Mouse (Mus musculus): Measurements from ENCODE around the gene Trdn. TPM values are rescaled to one million over a fixed set of nuclear protein-coding genes. Genes with fewer than 3 reads are reported as not detected.

Gene Trdn
- polyA plus RNA-seq (2012; rRNA removed): 0.37 and 1.1 TPM in 2 replicates

DNA sequence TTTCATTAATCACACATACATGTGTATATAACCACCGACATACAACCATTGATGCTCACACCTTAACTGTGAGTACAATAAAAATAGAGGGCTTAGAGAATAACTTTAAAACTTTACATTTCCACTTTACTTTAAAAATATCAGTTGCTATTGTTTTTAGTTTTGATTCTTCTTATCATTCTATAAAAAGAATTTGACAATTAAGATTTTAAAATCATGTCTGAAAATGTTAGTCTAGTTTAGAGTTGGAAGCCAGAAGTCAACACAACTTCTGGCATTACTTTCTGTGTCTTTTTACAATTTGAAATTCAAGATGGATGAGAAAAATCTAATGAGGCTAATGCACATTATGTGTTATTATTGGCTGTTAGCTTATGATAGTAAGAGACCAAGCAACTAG is at the start of gene Trdn:
Trdn (plus strand) TSS at position 301 of the 400 bp plus-strand sequence.
- H3K4me3 ChIP-seq (replicated peaks; ENCODE audit: extremely low read depth, low read depth, low read length): no peak within 1 kb of the TSS
- no peaks in the 10 kb centered on the region for H3K4me1 ChIP-seq (ENCODE audit: control insufficient read depth, insufficient read depth, low read length)
- TF ChIP-seq CTCF (IDR thresholded peaks at IDR 0.05; ENCODE audit: insufficient read depth, low read length) (no peak), POLR2A (IDR thresholded peaks at IDR 0.05; ENCODE audit: borderline replicate concordance, extremely low read depth, low read depth, low read length) (no peak)
- no peak for DNase-seq
- WGBS: 71% methylated on average over 1 of the region's 1 CpGs

DNA sequence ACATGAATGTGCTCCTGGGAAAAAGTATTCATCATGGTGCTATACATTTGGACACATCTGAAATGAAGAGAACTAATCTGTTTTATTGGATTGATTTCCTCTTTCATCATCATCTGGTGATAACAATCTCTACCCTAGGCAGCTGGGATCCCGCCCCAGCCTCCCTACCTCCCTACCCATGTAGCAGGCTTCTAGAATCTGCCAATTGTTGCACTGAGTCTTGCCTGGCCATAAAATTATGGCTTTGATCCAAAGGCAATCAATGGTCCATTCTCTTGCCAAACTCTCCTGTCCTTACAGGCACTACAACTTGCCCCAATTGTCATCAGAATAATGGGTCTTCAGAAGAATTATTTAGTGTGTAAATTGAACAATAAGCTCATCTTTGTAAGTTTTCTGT is 19.6 kb upstream of the Trdn start:
- no peak overlapping the region for H3K4me3 ChIP-seq (replicated peaks; ENCODE audit: extremely low read depth, low read depth, low read length)
- no peaks in the 10 kb centered on the region for H3K4me1 ChIP-seq (ENCODE audit: control insufficient read depth, insufficient read depth, low read length)
- TF ChIP-seq CTCF (IDR thresholded peaks at IDR 0.05; ENCODE audit: insufficient read depth, low read length) (no peak), POLR2A (IDR thresholded peaks at IDR 0.05; ENCODE audit: borderline replicate concordance, extremely low read depth, low read depth, low read length) (no peak)
- no peak for DNase-seq
- WGBS: 71% methylated on average over 1 of the region's 1 CpGs

DNA sequence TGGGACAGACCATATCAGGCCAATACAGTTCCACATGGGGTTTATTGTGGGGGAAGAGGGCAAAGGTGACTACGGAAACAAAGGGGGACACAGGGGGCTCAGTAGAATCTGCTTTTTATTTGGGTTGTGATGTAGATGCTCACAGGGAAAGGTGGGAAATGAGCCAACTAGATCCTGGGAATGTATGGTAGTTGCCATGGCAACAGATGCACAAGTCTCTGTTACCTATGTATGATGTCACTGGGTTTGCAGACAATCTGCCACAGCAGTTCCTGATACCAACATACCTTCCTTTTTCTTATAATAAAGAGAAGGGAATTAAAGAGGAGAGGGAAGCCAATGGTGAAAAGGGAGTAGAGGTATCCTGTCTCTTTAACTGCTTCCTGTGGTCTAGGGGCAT is 14.8 kb upstream of the Trdn start:
- DNase-seq: no peak
- WGBS: 87% methylated on average over 1 of the region's 1 CpGs
- Histone ChIP-seq H3K4me1 (ENCODE audit: control insufficient read depth, insufficient read depth, low read length) (no peaks in the 10 kb centered on the region), H3K4me3 (replicated peaks; ENCODE audit: extremely low read depth, low read depth, low read length) (no peak overlapping the region)
- TF ChIP-seq CTCF (IDR thresholded peaks at IDR 0.05; ENCODE audit: insufficient read depth, low read length) (no peak), POLR2A (IDR thresholded peaks at IDR 0.05; ENCODE audit: borderline replicate concordance, extremely low read depth, low read depth, low read length) (no peak)

GRCm38 (mm10) chr10:33073126-33073525 is 7.2 kb upstream of the Trdn start:
- Histone ChIP-seq H3K4me1 (ENCODE audit: control insufficient read depth, insufficient read depth, low read length) (no peaks in the 10 kb centered on the region), H3K4me3 (replicated peaks; ENCODE audit: extremely low read depth, low read depth, low read length) (no peak overlapping the region)
- no peak for DNase-seq
- TF ChIP-seq POLR2A (IDR thresholded peaks at IDR 0.05; ENCODE audit: borderline replicate concordance, extremely low read depth, low read depth, low read length) (no peak), CTCF (IDR thresholded peaks at IDR 0.05; ENCODE audit: insufficient read depth, low read length) (no peak)
- 63% methylated on average over 3 of the region's 3 CpGs for WGBS

DNA sequence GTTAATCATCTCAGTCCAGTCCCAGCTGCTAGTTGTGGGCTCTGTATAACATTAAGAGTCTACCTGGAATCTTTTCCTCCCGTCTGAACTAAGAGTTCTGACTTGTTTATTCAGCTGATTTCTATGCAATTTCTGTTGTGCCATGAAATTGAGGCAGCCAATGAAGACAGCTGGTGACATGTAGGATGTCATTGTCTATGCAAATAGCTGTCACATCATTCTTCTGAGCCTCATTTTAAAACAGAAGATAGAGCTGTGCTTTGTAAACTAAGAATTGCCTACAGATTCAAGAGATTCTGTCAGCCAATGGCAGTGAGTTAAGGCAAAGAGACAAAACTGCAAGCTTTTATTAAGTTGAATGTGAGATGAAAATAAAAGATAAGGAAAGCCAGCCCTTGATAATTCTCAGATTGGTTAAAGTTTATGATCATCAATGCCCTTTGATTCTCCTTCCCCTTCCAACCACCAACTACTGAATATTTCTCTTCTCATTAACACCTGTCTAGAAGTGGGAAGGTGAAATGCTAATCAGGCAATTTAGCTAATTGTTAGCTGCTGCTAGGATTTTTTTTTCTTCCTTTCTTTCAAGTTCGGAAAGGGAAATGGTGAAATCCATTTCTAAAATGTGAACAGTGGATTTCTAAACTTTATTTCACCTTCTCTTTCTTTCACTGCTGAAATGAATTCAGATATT is 1.9 kb downstream of the Trdn start:
- 48% methylated on average over 2 of the region's 2 CpGs for WGBS
- TF ChIP-seq POLR2A (IDR thresholded peaks at IDR 0.05; ENCODE audit: borderline replicate concordance, extremely low read depth, low read depth, low read length): no peak
- TF ChIP-seq CTCF (IDR thresholded peaks at IDR 0.05; ENCODE audit: insufficient read depth, low read length): no peak
- H3K4me3 ChIP-seq (replicated peaks; ENCODE audit: extremely low read depth, low read depth, low read length): no peak overlapping the region

GRCm38 (mm10) chr10:33082961-33083626 is 2.7 kb downstream of the Trdn start:
- 88% methylated on average over 1 of the region's 1 CpGs for WGBS
- TF ChIP-seq POLR2A (IDR thresholded peaks at IDR 0.05; ENCODE audit: borderline replicate concordance, extremely low read depth, low read depth, low read length) (no peak), CTCF (IDR thresholded peaks at IDR 0.05; ENCODE audit: insufficient read depth, low read length) (no peak)
- Histone ChIP-seq H3K4me1 (ENCODE audit: control insufficient read depth, insufficient read depth, low read length) (no peaks in the 10 kb centered on the region), H3K4me3 (replicated peaks; ENCODE audit: extremely low read depth, low read depth, low read length) (no peak overlapping the region)
- no peak for DNase-seq

More for the DNA sequence above, 1.9 kb downstream of the Trdn start:
- DNase-seq: no peak
- no peaks in the 10 kb centered on the region for H3K4me1 ChIP-seq (ENCODE audit: control insufficient read depth, insufficient read depth, low read length)

GRCm38 (mm10) chr10:33083627-33084158 is 3.3 kb downstream of the Trdn start:
- no peak for DNase-seq
- TF ChIP-seq CTCF (IDR thresholded peaks at IDR 0.05; ENCODE audit: insufficient read depth, low read length): no peak
- no peak for TF ChIP-seq POLR2A (IDR thresholded peaks at IDR 0.05; ENCODE audit: borderline replicate concordance, extremely low read depth, low read depth, low read length)
- Histone ChIP-seq H3K4me1 (ENCODE audit: control insufficient read depth, insufficient read depth, low read length) (no peaks in the 10 kb centered on the region), H3K4me3 (replicated peaks; ENCODE audit: extremely low read depth, low read depth, low read length) (no peak overlapping the region)
- 60% methylated on average over 5 of the region's 5 CpGs for WGBS

- no peak for DNase-seq
- Histone ChIP-seq H3K4me1 (ENCODE audit: control insufficient read depth, insufficient read depth, low read length) (no peaks in the 10 kb centered on the region), H3K4me3 (replicated peaks; ENCODE audit: extremely low read depth, low read depth, low read length) (no peak overlapping the region)
- TF ChIP-seq POLR2A (IDR thresholded peaks at IDR 0.05; ENCODE audit: borderline replicate concordance, extremely low read depth, low read depth, low read length): no peak
- no peak for TF ChIP-seq CTCF (IDR thresholded peaks at IDR 0.05; ENCODE audit: insufficient read depth, low read length)
Observed at GRCm38 (mm10) chr10:33088403-33088802, 8.0 kb downstream of the Trdn start.

GRCm38 (mm10) chr10:33092400-33092799 is 12.0 kb downstream of the Trdn start:
- 56% methylated on average over 1 of the region's 1 CpGs for WGBS
- no peak for TF ChIP-seq POLR2A (IDR thresholded peaks at IDR 0.05; ENCODE audit: borderline replicate concordance, extremely low read depth, low read depth, low read length)
- no peak for TF ChIP-seq CTCF (IDR thresholded peaks at IDR 0.05; ENCODE audit: insufficient read depth, low read length)
- Histone ChIP-seq H3K4me3 (replicated peaks; ENCODE audit: extremely low read depth, low read depth, low read length) (no peak overlapping the region), H3K4me1 (ENCODE audit: control insufficient read depth, insufficient read depth, low read length) (no peaks in the 10 kb centered on the region)
- no peak for DNase-seq

DNA sequence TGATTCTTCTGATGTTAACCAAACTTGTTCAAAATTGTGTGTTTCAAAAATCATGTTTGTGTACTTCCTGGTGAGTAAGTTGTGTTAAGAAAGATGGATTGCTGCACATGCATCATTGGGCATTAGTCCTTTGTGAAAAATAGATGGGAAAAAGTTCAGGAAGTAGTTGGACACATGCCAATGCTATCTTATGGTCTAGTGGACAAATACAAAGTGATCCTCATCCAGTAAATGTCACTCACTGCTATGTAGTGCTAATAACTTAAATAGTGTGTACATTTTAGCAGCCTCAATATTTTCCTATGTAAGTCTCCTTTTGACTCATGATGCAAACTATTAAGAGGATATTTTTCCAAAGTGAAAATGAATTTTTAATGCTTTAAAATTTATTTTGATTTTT is 27.6 kb downstream of the Trdn start:
- TF ChIP-seq CTCF (IDR thresholded peaks at IDR 0.05; ENCODE audit: insufficient read depth, low read length) (no peak), POLR2A (IDR thresholded peaks at IDR 0.05; ENCODE audit: borderline replicate concordance, extremely low read depth, low read depth, low read length) (no peak)
- no peak for DNase-seq
- Histone ChIP-seq H3K4me1 (ENCODE audit: control insufficient read depth, insufficient read depth, low read length) (no peaks in the 10 kb centered on the region), H3K4me3 (replicated peaks; ENCODE audit: extremely low read depth, low read depth, low read length) (no peak overlapping the region)

All from lung, adult 2 months (tissue).